Mouse (Mus musculus): ENCODE data around the gene Etv4. TPM values are rescaled to one million over a fixed set of nuclear protein-coding genes. Genes with fewer than 3 reads are reported as not detected.

Etv4 gene
- polyA plus RNA-seq (2014; fragmentation: Nextera tagmentation; extraction: Ambion mirVana), result 27.6 and 29.3 TPM in 2 replicates

DNA sequence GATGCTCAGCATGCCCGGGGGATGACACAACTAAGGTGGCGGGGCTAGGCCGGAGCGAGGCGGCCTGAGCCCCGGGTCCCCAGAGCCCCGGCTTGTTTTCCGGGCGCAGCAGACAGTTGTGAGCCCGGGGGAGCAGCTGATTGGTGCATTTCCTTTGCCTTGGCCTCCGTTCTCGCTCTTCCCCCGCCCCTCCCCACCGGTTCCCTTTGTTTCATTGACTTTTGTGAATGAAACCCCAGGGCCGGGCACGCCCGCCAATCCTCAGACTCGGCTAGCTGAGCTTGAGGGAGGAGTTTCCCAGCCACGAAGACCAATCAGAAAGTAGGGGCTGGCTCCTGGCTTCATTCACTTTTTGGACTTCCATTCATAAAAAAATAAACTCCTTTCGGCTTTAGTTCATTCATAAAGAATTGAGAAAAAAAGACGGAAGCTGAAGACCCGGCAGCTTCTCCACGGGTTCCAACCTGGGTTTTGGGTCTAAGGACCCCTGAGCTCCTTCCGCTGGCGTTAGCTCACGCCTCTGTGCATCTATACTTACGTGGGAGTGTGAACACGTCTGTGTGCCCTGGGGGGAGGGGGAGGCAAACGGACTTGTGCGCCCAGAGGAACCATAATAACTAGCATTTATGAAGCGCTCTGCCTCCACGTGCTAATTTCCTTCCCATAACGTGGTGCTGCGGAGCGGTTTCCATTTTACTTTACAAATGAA lies at the start of gene Etv4:
Gene Etv4 (minus strand): TSS at position 229 of the 709 bp plus-strand sequence.
- under 1% methylated on average over 35 of the region's 35 CpGs for WGBS
- Histone ChIP-seq H3K9me3 (ENCODE audit: control insufficient read depth, low read length) (no peaks in the 10 kb centered on the region), H3K27me3 (ENCODE audit: control insufficient read depth, insufficient read depth, low read length) (peaks cover 11% of the 10 kb centered on the region; the same call in 1 of the 2 replicates), H3K4me2 (ENCODE audit: low read depth, severe bottlenecking) (peak within 1 kb of the TSS; percentile 76), H3K4me1 (ENCODE audit: control insufficient read depth, insufficient read depth, low read length) (0 out of 2 replicates have a peak, but pooled peaks cover 11% of the 10 kb centered on the region), H3K9ac (ENCODE audit: low read length) (peak within 1 kb of the TSS; percentile 76), H3K36me3 (ENCODE audit: control insufficient read depth, insufficient read depth, low read length) (no peaks in the 10 kb centered on the region), H3K4me3 (ENCODE audit: low read depth, low read length) (peak within 1 kb of the TSS; percentile 52), H3K27ac (replicated peaks; ENCODE audit: low read depth, low read length) (peak within 1 kb of the TSS; percentile 83)
- DNase-seq (ENCODE audit: low spot score), result peak; percentile 96
- peak; percentile 87 for ATAC-seq (ENCODE audit: insufficient number of reproducible peaks, low FRiP score, low TSS enrichment, low read depth)

DNA sequence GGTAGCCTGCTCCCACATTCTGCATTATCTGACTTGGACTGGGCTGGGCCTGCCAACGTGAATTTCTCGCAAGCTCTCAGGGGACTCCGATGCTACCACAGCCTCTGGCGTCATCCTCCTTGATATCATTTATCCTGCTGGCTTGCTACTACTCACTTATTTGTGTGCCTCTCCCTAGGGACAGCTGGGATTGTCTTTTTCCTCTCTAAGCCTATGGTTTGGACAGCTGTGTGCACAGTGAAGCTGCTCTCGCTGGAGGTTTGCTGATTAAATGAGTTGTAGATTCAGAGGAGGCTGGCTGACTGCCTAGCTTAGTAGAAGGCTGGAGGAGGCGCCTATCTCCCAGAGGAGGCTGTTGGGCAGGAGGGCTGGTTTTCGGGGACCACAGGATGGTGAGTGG lies 46.8 kb upstream of the Etv4 start:
- H3K27me3 ChIP-seq (ENCODE audit: control insufficient read depth, insufficient read depth, low read length), result no peaks in the 10 kb centered on the region
- H3K4me2 ChIP-seq (ENCODE audit: low read depth, severe bottlenecking), result no peak overlapping the region
- DNase-seq (ENCODE audit: low spot score) (no peak), ATAC-seq (ENCODE audit: insufficient number of reproducible peaks, low FRiP score, low TSS enrichment, low read depth) (no peak)
- no peak overlapping the region for H3K27ac ChIP-seq (replicated peaks; ENCODE audit: low read depth, low read length)
- WGBS, result 79% methylated on average over 7 of the region's 7 CpGs
- no peaks in the 10 kb centered on the region for H3K9me3 ChIP-seq (ENCODE audit: control insufficient read depth, low read length)
- peaks cover 15% of the 10 kb centered on the region for H3K4me1 ChIP-seq (ENCODE audit: control insufficient read depth, insufficient read depth, low read length)
- H3K36me3 ChIP-seq (ENCODE audit: control insufficient read depth, insufficient read depth, low read length), result no peaks in the 10 kb centered on the region
- H3K4me3 ChIP-seq (ENCODE audit: low read depth, low read length), result no peak overlapping the region
- no peak overlapping the region; the same call in 1 of the 2 replicates for H3K9ac ChIP-seq (ENCODE audit: low read length)

DNA sequence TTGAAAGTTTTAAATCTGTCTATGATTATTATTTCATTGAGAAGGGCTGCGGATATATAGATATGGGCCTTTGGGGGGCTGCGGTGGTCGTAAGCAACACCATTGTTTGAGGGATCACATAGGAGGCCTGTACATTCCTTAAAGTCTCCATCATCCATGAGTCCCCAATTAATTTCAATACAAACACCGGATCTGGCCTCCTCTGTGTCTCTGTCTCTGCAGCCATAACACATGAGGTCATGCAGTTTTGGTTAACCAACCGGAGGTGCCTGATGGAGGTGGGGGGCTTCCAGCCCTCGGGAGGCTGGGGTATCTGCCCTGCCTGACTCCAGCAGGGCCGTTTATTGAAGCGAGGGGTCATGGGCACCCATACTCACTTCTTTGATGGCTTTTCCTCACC lies 45.4 kb upstream of the Etv4 start:
- DNase-seq (ENCODE audit: low spot score) (no peak), ATAC-seq (ENCODE audit: insufficient number of reproducible peaks, low FRiP score, low TSS enrichment, low read depth) (0 out of 2 replicates have a peak, but pooled peaks have one; percentile 39)
- Histone ChIP-seq H3K9ac (ENCODE audit: low read length) (no peak overlapping the region), H3K4me2 (ENCODE audit: low read depth, severe bottlenecking) (peak overlapping the region; percentile 20; the same call in 1 of the 2 replicates), H3K4me1 (ENCODE audit: control insufficient read depth, insufficient read depth, low read length) (peaks cover 15% of the 10 kb centered on the region), H3K4me3 (ENCODE audit: low read depth, low read length) (no peak overlapping the region), H3K27me3 (ENCODE audit: control insufficient read depth, insufficient read depth, low read length) (no peaks in the 10 kb centered on the region), H3K27ac (replicated peaks; ENCODE audit: low read depth, low read length) (peak overlapping the region; percentile 80), H3K9me3 (ENCODE audit: control insufficient read depth, low read length) (no peaks in the 10 kb centered on the region), H3K36me3 (ENCODE audit: control insufficient read depth, insufficient read depth, low read length) (no peaks in the 10 kb centered on the region)
- WGBS, result 50% methylated on average over 8 of the region's 8 CpGs

DNA sequence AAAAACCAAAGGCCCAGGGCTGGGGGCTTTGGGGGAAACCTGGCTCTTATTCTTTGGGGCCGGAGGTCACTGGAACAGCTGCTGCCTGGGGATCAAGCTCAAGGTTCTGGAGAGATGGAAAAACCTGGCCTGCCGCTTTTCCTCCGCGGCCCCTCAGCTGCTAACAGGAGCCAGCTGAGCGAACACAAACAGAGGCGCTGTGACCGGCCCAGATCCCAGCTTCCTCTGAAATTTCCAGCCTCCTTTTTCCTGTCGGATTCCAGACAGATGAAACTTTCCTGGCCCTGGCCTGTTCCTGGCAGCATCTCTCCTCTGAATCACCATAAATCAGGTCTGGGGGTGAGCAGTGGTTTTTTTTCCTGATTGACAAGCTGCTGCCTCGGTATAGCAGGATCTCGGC lies 44.9 kb upstream of the Etv4 start:
- Histone ChIP-seq H3K4me2 (ENCODE audit: low read depth, severe bottlenecking) (peak overlapping the region; percentile 20; the same call in 1 of the 2 replicates), H3K27me3 (ENCODE audit: control insufficient read depth, insufficient read depth, low read length) (no peaks in the 10 kb centered on the region), H3K4me1 (ENCODE audit: control insufficient read depth, insufficient read depth, low read length) (peaks cover 15% of the 10 kb centered on the region), H3K36me3 (ENCODE audit: control insufficient read depth, insufficient read depth, low read length) (no peaks in the 10 kb centered on the region), H3K9ac (ENCODE audit: low read length) (no peak overlapping the region; the same call in 1 of the 2 replicates), H3K9me3 (ENCODE audit: control insufficient read depth, low read length) (no peaks in the 10 kb centered on the region), H3K27ac (replicated peaks; ENCODE audit: low read depth, low read length) (peak overlapping the region; percentile 80), H3K4me3 (ENCODE audit: low read depth, low read length) (no peak overlapping the region)
- ATAC-seq (ENCODE audit: insufficient number of reproducible peaks, low FRiP score, low TSS enrichment, low read depth) (0 out of 2 replicates have a peak, but pooled peaks have one; percentile 47), DNase-seq (ENCODE audit: low spot score) (peak; percentile 85)
- whole genome bisulfite sequencing, result 9% methylated on average over 10 of the region's 10 CpGs

DNA sequence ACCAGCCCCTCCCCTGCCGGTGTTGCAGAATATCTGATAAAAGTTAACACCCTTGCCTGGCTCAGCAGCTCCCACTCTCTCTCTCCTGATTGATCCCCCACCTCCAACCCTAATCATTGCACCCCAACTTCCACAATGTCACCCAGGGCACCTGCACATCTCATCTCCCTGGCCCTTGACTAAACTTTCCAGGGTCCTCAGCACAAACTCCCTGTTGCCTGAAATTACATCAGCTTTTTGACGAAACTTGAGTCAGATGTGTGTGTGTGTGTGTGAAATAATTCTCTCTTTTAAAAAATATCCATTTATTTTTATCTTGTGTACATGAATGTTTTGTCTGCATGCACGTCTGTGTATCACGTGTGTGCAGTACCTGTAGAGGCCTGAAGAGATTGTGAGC lies 43.5 kb upstream of the Etv4 start:
- H3K36me3 ChIP-seq (ENCODE audit: control insufficient read depth, insufficient read depth, low read length), result no peaks in the 10 kb centered on the region

DNA sequence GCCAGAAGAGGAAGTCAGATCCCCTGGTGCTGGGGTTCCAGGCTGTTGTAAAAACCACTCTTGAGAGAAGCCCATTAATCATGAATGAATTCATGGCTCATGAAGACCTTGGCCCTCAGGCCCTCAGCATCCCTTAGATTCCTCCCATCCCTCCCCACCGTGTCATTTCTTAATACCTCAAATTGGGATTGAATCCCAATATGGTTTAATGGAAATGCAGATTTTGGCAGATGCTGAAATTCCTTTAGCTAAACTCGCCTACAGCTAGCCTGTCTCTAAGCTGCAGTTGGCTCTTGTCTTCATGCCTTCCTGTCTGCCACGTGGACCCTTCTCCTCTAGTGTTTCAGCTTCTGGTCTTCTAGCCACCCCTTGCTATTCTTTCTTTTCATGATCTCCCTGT lies 38.0 kb upstream of the Etv4 start:
- DNase-seq (ENCODE audit: low spot score), result no peak
- no peak overlapping the region for H3K9ac ChIP-seq (ENCODE audit: low read length)
- WGBS, result 82% methylated on average over 3 of the region's 3 CpGs

More for the DNA sequence above, 43.5 kb upstream of the Etv4 start:
- WGBS, result 84% methylated on average over 4 of the region's 4 CpGs
- no peak for DNase-seq (ENCODE audit: low spot score)
- no peak overlapping the region for H3K4me2 ChIP-seq (ENCODE audit: low read depth, severe bottlenecking)
- ATAC-seq (ENCODE audit: insufficient number of reproducible peaks, low FRiP score, low TSS enrichment, low read depth), result no peak
- no peak overlapping the region for H3K9ac ChIP-seq (ENCODE audit: low read length)
- H3K27me3 ChIP-seq (ENCODE audit: control insufficient read depth, insufficient read depth, low read length), result no peaks in the 10 kb centered on the region
- no peaks in the 10 kb centered on the region for H3K9me3 ChIP-seq (ENCODE audit: control insufficient read depth, low read length)
- H3K4me3 ChIP-seq (ENCODE audit: low read depth, low read length), result no peak overlapping the region
- no peak overlapping the region for H3K27ac ChIP-seq (replicated peaks; ENCODE audit: low read depth, low read length)
- peaks cover 15% of the 10 kb centered on the region for H3K4me1 ChIP-seq (ENCODE audit: control insufficient read depth, insufficient read depth, low read length)

DNA sequence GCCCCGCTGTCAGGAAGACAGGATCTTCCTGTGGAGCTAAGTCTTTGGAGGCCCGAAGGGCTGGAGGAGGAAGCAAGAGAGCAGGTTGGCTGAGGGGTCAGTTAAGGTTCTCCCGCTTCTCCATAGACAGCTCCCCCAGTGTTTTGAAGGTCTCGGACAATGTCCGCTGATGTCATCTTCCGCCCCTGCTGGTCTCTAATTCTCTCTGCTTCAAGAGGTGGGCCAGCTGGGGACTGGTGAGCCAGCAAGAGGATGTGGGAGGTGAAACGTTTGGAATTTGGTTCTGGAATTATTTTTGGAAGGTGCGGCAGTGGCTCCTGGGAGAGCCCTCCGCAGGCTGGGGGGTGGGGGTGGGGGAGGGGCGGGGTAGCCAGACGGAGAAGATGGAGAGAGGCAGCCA lies 35.7 kb upstream of the Etv4 start:
- Histone ChIP-seq H3K4me2 (ENCODE audit: low read depth, severe bottlenecking) (no peak overlapping the region), H3K9me3 (ENCODE audit: control insufficient read depth, low read length) (0 out of 2 replicates have a peak, but pooled peaks cover 2% of the 10 kb centered on the region), H3K9ac (ENCODE audit: low read length) (no peak overlapping the region), H3K36me3 (ENCODE audit: control insufficient read depth, insufficient read depth, low read length) (no peaks in the 10 kb centered on the region), H3K27ac (replicated peaks; ENCODE audit: low read depth, low read length) (no peak overlapping the region), H3K27me3 (ENCODE audit: control insufficient read depth, insufficient read depth, low read length) (no peaks in the 10 kb centered on the region), H3K4me3 (ENCODE audit: low read depth, low read length) (no peak overlapping the region), H3K4me1 (ENCODE audit: control insufficient read depth, insufficient read depth, low read length) (peaks cover 5% of the 10 kb centered on the region)
- 53% methylated on average over 11 of the region's 11 CpGs for WGBS
- ATAC-seq (ENCODE audit: insufficient number of reproducible peaks, low FRiP score, low TSS enrichment, low read depth) (no peak), DNase-seq (ENCODE audit: low spot score) (no peak)

More for the DNA sequence above, 38.0 kb upstream of the Etv4 start:
- Histone ChIP-seq H3K4me3 (ENCODE audit: low read depth, low read length) (no peak overlapping the region), H3K27ac (replicated peaks; ENCODE audit: low read depth, low read length) (no peak overlapping the region), H3K9me3 (ENCODE audit: control insufficient read depth, low read length) (0 out of 2 replicates have a peak, but pooled peaks cover 2% of the 10 kb centered on the region), H3K4me1 (ENCODE audit: control insufficient read depth, insufficient read depth, low read length) (peaks cover 3% of the 10 kb centered on the region), H3K27me3 (ENCODE audit: control insufficient read depth, insufficient read depth, low read length) (no peaks in the 10 kb centered on the region), H3K36me3 (ENCODE audit: control insufficient read depth, insufficient read depth, low read length) (no peaks in the 10 kb centered on the region), H3K4me2 (ENCODE audit: low read depth, severe bottlenecking) (no peak overlapping the region)
- no peak for ATAC-seq (ENCODE audit: insufficient number of reproducible peaks, low FRiP score, low TSS enrichment, low read depth)

DNA sequence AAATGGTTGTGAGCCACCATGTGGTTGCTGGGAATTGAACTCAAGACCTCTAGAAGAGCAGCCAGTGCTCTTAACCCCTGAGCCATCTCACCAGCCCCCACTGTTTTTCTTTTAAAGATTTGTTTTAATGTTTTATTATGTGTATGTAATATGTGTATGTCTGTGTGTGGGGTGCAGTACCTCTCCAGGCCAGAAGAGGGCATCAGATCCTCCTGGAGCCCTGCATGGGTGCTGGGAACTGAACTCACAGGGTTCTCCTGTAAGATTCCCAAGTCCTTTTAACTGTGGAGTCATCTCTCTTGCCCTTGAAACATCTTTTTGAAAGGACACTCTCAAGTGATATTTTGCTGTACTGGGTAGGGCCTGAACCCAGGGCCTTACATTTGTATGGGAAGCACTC lies 34.7 kb upstream of the Etv4 start:
- H3K4me1 ChIP-seq (ENCODE audit: control insufficient read depth, insufficient read depth, low read length), result peaks cover 16% of the 10 kb centered on the region
- ATAC-seq (ENCODE audit: insufficient number of reproducible peaks, low FRiP score, low TSS enrichment, low read depth), result no peak
- H3K27me3 ChIP-seq (ENCODE audit: control insufficient read depth, insufficient read depth, low read length), result no peaks in the 10 kb centered on the region
- H3K4me3 ChIP-seq (ENCODE audit: low read depth, low read length), result no peak overlapping the region
- H3K27ac ChIP-seq (replicated peaks; ENCODE audit: low read depth, low read length), result no peak overlapping the region
- no peak overlapping the region for H3K9ac ChIP-seq (ENCODE audit: low read length)
- DNase-seq (ENCODE audit: low spot score), result no peak
- no peak overlapping the region for H3K4me2 ChIP-seq (ENCODE audit: low read depth, severe bottlenecking)
- H3K36me3 ChIP-seq (ENCODE audit: control insufficient read depth, insufficient read depth, low read length), result no peaks in the 10 kb centered on the region
- H3K9me3 ChIP-seq (ENCODE audit: control insufficient read depth, low read length), result 0 out of 2 replicates have a peak, but pooled peaks cover 2% of the 10 kb centered on the region
